Mouse (Mus musculus) megakaryocyte, embryonic 14.5 days (primary cell): ENCODE measurements around the gene Fblim1. TPM values are rescaled to one million over a fixed set of nuclear protein-coding genes. Genes with fewer than 3 reads are reported as not detected.

ENCODE experiments used
- H3K27me3 ChIP-seq: replicated peaks from 2 replicates; pipeline ENCODE3; 2012; ENCODE audit warnings: inconsistent platforms
- H3K36me3 ChIP-seq: replicated peaks from 2 replicates; pipeline ENCODE3; 2012; ENCODE audit warnings: low read length, inconsistent platforms, mixed read lengths
- H3K4me1 ChIP-seq: 2 replicates; pipeline ENCODE4 v1.6.1; 2012; ENCODE audit warnings: inconsistent platforms
- H3K4me3 ChIP-seq: replicated peaks from 2 replicates; pipeline ENCODE3; 2012; ENCODE audit warnings: moderate library complexity, mild to moderate bottlenecking, inconsistent platforms
- H3K9me3 ChIP-seq: 2 replicates; pipeline ENCODE4 v1.6.1; 2012; ENCODE audit warnings: inconsistent platforms
- FLI1 ChIP-seq: IDR thresholded peaks from 2 replicates; pipeline ENCODE4 v1.6.1; 2012; ENCODE audit warnings: low read length, inconsistent platforms, mixed read lengths
- GATA1 ChIP-seq: IDR thresholded peaks from 3 replicates; pipeline ENCODE4 v1.6.1; 2012; ENCODE audit warnings: mixed read lengths, low read length, inconsistent platforms, borderline replicate concordance
- polyA plus RNA-seq: library from polyadenylated mRNA; stranded (reverse); fragments of >175 nt; gene quantifications from 2 replicates; pipeline ENCODE4 v1.2.3, GENCODE M21; 2012; ENCODE audit warnings: low replicate concordance; ENCODE audit not compliant: insufficient read depth

Fblim1 gene
- polyA plus RNA-seq, 1 experiment: 17.1 TPM

- H3K36me3 ChIP-seq: no peaks in the 10 kb centered on the region
- H3K27me3 ChIP-seq: peaks cover 82% of the 10 kb centered on the region
- TF ChIP-seq GATA1 (no peak), FLI1 (no peak)
- H3K4me3 ChIP-seq: no peak overlapping the region
- H3K9me3 ChIP-seq: peaks cover 11% of the 10 kb centered on the region
- H3K4me1 ChIP-seq: peaks cover 51% of the 10 kb centered on the region
These were observed 3.2 kb downstream of the Fblim1 start for GRCm38 (mm10) chr4:141602523-141603223.

GRCm38 (mm10) chr4:141601148-141601862 lies 4.6 kb downstream of the Fblim1 start:
- peak overlapping the region; percentile 38 for H3K4me3 ChIP-seq
- H3K36me3 ChIP-seq: no peaks in the 10 kb centered on the region
- peaks cover 60% of the 10 kb centered on the region for H3K4me1 ChIP-seq
- TF ChIP-seq GATA1 (no peak), FLI1 (no peak)
- H3K9me3 ChIP-seq: peaks cover 6% of the 10 kb centered on the region
- H3K27me3 ChIP-seq: peaks cover 90% of the 10 kb centered on the region

DNA sequence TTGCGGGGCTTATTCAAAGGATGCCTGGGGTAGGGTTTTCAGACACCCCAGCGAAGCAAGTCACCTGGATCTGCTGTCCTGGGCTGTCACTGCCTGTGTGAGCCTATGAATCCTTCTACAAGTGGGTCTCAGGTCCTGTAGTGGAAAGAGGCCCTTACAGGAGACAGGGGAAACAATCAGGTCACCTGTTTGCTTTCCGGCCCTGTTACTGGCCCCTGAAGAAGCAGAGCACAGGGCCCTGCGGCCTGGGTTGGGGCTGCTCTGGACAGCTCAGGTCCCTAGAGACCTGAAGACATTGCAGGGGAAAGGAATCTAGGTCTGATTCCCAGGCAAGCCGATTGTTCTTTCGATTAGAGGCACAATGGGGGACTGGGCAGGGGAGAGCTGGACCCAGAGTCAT lies 5.5 kb downstream of the Fblim1 start:
- peaks cover 87% of the 10 kb centered on the region for H3K27me3 ChIP-seq
- TF ChIP-seq FLI1: no peak
- no peak for TF ChIP-seq GATA1
- peaks cover 65% of the 10 kb centered on the region for H3K4me1 ChIP-seq
- no peak overlapping the region for H3K4me3 ChIP-seq
- H3K36me3 ChIP-seq: no peaks in the 10 kb centered on the region
- no peaks in the 10 kb centered on the region for H3K9me3 ChIP-seq

DNA sequence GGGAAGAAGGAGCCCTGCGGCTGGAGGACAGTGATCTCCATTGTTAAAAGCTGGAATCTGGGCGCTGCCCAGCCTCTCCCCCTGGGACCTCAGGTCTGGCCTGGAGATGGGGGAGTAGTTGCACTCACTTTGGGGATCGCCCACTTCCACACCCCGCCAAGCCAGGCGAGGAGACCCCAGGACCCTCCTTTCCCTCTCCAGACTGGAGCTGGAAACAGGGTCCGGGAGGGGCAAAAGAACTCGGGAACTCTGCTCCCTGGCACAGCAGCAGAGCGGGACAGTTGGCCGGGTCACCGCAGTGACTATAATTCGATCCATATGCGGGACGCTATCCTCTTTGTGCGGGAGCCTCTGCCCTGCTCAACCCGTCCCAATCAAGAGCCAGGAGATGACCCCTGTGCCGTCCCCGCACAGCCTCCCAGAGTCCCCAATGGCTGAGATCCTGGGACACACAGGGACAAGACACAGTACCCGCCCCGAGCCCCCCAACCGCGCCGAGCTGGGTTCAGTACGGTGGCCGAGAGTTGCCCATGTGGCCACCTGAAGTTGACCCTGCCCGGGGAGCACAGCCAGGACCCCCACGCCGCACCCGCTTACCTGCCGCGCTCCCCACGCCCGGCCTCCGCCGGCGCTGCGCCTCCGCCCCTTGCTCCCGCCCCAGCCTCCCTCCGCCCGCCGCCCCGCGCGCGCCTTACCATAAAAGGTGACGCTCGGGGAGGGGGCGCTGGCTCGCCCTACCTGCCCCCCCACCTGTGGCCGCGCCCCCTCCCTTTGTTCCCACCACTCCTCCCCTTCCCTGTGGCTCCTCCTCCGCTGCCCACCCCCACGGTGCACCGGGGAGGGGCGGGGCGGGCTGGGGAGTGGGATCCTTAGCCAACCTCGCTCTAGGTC lies 6.4 kb downstream of the Fblim1 start:
- no peak for TF ChIP-seq GATA1
- no peak for TF ChIP-seq FLI1
- Histone ChIP-seq H3K27me3 (peaks cover 91% of the 10 kb centered on the region), H3K9me3 (no peaks in the 10 kb centered on the region), H3K4me3 (peak overlapping the region; percentile 74), H3K36me3 (no peaks in the 10 kb centered on the region), H3K4me1 (peaks cover 66% of the 10 kb centered on the region)

DNA sequence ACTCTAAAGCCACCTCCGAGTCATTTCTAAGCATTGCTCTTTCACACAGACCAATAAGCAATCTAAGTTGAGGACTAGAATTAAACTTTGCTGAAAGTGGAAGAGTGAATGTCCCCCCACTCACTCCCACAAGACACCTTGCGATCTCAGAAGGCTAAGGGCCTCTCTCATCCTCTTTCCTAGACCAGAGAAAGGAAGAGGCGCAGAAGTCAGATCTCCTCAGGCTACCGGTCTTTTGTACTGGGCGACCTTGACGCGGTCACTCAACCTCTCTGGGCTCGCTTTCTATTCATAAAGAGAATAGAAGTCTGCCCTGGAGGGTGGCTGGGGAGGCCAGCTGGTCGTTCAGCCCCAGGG lies 7.0 kb downstream of the Fblim1 start:
- peaks cover 91% of the 10 kb centered on the region for H3K27me3 ChIP-seq
- H3K9me3 ChIP-seq: no peaks in the 10 kb centered on the region
- peak overlapping the region; percentile 74 for H3K4me3 ChIP-seq
- no peaks in the 10 kb centered on the region for H3K36me3 ChIP-seq
- TF ChIP-seq GATA1 (no peak), FLI1 (no peak)
- H3K4me1 ChIP-seq: peaks cover 63% of the 10 kb centered on the region

- Histone ChIP-seq H3K27me3 (peaks cover 87% of the 10 kb centered on the region), H3K4me3 (peak overlapping the region; percentile 76), H3K36me3 (no peaks in the 10 kb centered on the region)
These were observed 7.5 kb downstream of the Fblim1 start for GRCm38 (mm10) chr4:141598199-141598893.

GRCm38 (mm10) chr4:141596700-141597328 lies 9.1 kb downstream of the Fblim1 start:
- Histone ChIP-seq H3K4me1 (peaks cover 47% of the 10 kb centered on the region), H3K36me3 (peaks cover 5% of the 10 kb centered on the region), H3K4me3 (peak overlapping the region; percentile 7), H3K27me3 (peaks cover 76% of the 10 kb centered on the region), H3K9me3 (peaks cover 7% of the 10 kb centered on the region)
- no peak for TF ChIP-seq GATA1
- no peak for TF ChIP-seq FLI1

More at GRCm38 (mm10) chr4:141598199-141598893, 7.5 kb downstream of the Fblim1 start:
- TF ChIP-seq GATA1 (no peak), FLI1 (no peak)
- Histone ChIP-seq H3K4me1 (peaks cover 58% of the 10 kb centered on the region), H3K9me3 (0 out of 2 replicates have a peak, but pooled peaks cover under 1% of the 10 kb centered on the region)

DNA sequence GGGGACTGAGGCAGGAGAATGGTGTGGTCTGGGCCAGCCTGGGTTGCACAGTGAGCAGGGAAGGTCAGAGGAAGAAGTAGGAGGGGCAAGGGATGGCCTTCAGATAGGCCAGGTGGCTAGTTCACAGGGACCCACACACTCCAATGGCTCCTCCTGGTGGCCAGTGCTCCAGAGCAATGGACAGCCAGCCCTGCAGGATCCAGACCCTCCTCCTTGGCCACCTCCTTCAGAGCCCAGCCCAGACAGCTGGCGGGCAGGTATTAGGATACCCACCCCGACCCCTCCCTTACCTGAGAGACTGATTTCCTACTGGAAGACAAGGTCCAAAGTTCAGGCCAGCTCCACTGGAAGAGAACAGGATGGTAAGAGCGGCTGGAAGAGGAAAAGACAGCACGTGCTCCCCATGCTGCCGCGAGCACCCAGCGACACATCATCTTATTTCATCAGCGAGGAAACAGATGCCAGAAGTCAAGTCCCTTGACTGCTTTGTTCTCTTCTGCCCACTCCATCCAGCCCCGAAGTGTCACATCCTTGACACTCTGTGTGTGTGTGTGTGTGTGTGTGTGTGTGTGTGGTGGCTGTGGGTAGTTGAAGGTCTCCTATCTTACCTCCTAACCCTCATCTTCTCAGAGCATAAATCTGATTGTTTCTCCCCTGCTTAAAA lies 10.2 kb downstream of the Fblim1 start:
- no peak for TF ChIP-seq FLI1
- Histone ChIP-seq H3K36me3 (peaks cover 5% of the 10 kb centered on the region), H3K9me3 (peaks cover 10% of the 10 kb centered on the region), H3K4me1 (peaks cover 37% of the 10 kb centered on the region), H3K4me3 (no peak overlapping the region), H3K27me3 (peaks cover 67% of the 10 kb centered on the region)

- Histone ChIP-seq H3K36me3 (peaks cover 5% of the 10 kb centered on the region), H3K4me3 (no peak overlapping the region), H3K9me3 (peaks cover 10% of the 10 kb centered on the region), H3K4me1 (peaks cover 37% of the 10 kb centered on the region), H3K27me3 (peaks cover 63% of the 10 kb centered on the region)
- TF ChIP-seq GATA1 (no peak), FLI1 (no peak)
These were observed 10.8 kb downstream of the Fblim1 start for GRCm38 (mm10) chr4:141595138-141595537.
